Mouse (Mus musculus): ENCODE data around the gene Cpeb4. TPM values are rescaled to one million over a fixed set of nuclear protein-coding genes. Genes with fewer than 3 reads are reported as not detected.

Gene Cpeb4
- polyA plus RNA-seq, 1 experiment from 2014 or later = 5.9 TPM

Other genes with a start within 250 kb of the Cpeb4 start
- 62.8 and 73.4 TPM in 2 replicates for gene Bod1, start 200.3 kb upstream of the Cpeb4 start, polyA plus RNA-seq (2015; fragmentation: Nextera tagmentation; extraction: Ambion mirVana)
- 0.10 TPM in 1 of 2 replicates, not detected in the other for gene 4930524B15Rik, start 93.4 kb downstream of the Cpeb4 start, polyA plus RNA-seq (2015; fragmentation: Nextera tagmentation; extraction: Ambion mirVana)
- gene Nsg2, start 128.3 kb downstream of the Cpeb4 start, polyA plus RNA-seq (2015; fragmentation: Nextera tagmentation; extraction: Ambion mirVana) = 3.4 and 7.0 TPM in 2 replicates